Mouse (Mus musculus): ENCODE results near the gene Slc25a33. TPM values are rescaled to one million over a fixed set of nuclear protein-coding genes. Genes with fewer than 3 reads are reported as not detected.

Gene Slc25a33
- polyA plus RNA-seq, 1 experiment: 24.2 TPM

DNA sequence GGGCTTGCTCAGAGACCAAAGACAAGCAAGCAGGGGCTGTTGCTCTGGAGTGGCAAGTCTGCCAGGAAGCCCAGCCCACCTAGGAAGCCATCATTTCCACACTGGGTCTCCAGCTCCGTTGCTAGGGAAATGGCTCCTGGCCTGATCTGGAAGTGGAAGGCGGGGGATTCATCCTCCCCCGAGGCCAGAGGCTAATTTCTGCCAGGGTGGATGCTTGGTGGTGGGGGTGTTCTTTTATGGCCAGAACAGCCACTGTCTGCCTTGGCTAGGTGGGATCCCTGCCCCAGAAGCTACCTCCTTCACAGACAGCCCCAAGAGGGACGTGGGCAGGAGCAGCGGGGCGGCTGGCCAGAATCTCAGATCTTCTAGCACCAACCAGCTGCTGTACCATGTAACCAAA, 40.3 kb downstream of the Slc25a33 start:
- H3K27ac ChIP-seq (replicated peaks; ENCODE audit: low read depth, low read length): peak overlapping the region; percentile 10; the same call in 1 of the 2 replicates
- peaks cover 48% of the 10 kb centered on the region for H3K4me1 ChIP-seq (ENCODE audit: control insufficient read depth, insufficient read depth, insufficient read length, low read length)
- H3K4me3 ChIP-seq (ENCODE audit: insufficient read depth, low read depth, low read length): no peak overlapping the region

DNA sequence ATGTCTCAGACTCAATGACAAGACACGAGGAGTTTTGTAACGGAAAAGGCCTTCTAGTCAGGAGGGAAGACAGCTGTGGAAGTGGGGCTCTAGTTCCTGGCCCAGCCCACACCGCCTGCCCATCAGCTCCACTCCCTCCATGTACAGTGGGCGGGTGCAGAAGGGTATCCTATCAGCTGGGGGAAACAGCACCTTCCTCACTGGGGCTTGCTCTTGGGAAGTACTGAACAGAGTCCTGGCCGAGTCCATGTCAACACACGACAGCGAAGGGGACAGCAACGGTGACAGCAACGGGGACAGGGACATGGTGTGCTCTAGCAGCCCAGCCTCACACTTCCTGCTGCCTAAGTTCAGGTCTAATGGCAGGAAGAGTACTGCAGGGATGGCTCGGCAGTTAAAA, 41.3 kb downstream of the Slc25a33 start:
- H3K27ac ChIP-seq (replicated peaks; ENCODE audit: low read depth, low read length): peak overlapping the region; percentile 69
- no peak overlapping the region for H3K4me3 ChIP-seq (ENCODE audit: insufficient read depth, low read depth, low read length)
- H3K4me1 ChIP-seq (ENCODE audit: control insufficient read depth, insufficient read depth, insufficient read length, low read length): peaks cover 48% of the 10 kb centered on the region

DNA sequence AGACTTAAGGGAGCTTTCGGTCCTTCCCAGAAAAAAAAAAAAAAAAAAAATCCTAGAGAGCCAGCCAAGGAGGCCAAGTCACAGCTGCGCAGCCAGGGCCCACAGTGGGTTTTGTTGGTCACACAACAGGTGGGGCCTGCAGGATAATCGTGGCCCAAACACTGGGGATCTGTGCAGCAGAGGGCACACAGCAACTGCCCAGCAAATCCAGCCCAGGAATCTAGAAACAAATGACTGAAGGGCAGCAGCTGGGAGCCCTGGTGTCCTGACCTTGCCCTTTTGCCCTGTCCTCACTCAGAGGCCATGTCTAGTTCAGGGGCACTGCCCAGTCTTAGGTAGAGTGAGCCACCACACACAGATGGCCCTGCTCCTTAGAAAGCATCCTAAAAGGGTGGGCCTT, 41.8 kb downstream of the Slc25a33 start:
- no peak overlapping the region for H3K4me3 ChIP-seq (ENCODE audit: insufficient read depth, low read depth, low read length)
- peaks cover 48% of the 10 kb centered on the region for H3K4me1 ChIP-seq (ENCODE audit: control insufficient read depth, insufficient read depth, insufficient read length, low read length)
- peak overlapping the region; percentile 69 for H3K27ac ChIP-seq (replicated peaks; ENCODE audit: low read depth, low read length)

DNA sequence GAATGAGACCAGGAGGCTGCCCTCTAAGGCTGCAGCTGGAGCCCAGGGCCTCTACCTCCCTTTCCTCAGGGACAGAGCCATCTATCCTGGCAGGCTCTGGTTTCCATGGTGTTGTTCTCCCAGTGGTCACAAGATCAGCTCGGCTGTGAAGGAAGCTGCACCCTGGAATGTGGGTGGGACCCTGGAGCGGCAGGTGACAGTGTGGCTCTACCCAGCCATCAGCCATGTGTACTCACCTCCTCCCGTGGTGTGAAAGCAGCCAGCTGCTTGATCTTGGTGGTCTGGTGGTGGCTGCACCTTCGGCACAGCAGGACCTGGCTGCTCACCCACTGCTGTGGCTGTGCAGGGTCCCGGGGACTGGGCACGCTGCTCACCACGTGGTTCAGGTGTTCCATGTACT, 43.2 kb downstream of the Slc25a33 start:
- Histone ChIP-seq H3K4me3 (ENCODE audit: insufficient read depth, low read depth, low read length) (no peak overlapping the region), H3K4me1 (ENCODE audit: control insufficient read depth, insufficient read depth, insufficient read length, low read length) (peaks cover 44% of the 10 kb centered on the region), H3K27ac (replicated peaks; ENCODE audit: low read depth, low read length) (no peak overlapping the region)

DNA sequence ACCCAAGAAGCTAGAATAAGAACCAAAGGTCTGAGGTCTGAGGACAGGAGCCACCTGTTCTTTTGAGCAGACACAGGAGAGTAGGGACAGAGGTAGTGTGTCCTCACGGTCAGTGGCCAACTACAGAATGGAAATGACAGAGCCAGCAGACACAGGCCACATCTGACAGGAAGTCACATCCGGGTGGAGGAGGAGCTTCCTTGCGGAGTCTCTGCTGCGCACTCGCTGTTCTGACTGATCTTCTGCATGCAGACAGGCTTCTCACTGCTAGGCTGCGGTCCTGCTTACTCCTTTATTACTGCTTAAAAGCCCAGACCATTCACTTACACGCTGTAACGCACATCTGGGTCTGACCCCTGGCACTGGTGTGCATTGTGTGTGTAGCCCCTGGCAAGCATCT, 45.3 kb downstream of the Slc25a33 start:
- no peak overlapping the region for H3K27ac ChIP-seq (replicated peaks; ENCODE audit: low read depth, low read length)
- H3K4me1 ChIP-seq (ENCODE audit: control insufficient read depth, insufficient read depth, insufficient read length, low read length): peaks cover 27% of the 10 kb centered on the region
- H3K4me3 ChIP-seq (ENCODE audit: insufficient read depth, low read depth, low read length): peak overlapping the region; percentile 25; the same call in 1 of the 2 replicates

DNA sequence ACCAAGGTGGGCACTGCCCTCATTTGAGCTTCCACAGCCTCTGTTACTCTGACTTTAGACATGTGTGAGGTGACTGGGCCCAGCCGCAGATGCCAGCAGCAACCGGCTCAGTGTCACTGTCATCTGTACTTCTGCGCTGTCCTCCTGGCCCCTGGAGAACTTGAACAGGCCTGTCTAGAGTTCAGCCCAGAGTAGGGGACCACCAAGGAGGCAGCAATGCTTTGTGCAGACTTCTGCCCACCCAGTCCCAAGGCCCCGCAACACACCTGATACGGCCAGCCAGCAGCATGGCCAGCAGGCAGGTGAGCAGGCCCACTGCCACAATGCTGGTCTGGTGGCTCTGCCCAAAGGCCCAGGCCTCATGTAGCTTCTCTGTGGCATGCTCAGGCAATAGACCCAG, 46.4 kb downstream of the Slc25a33 start:
- Histone ChIP-seq H3K4me3 (ENCODE audit: insufficient read depth, low read depth, low read length) (no peak overlapping the region), H3K4me1 (ENCODE audit: control insufficient read depth, insufficient read depth, insufficient read length, low read length) (peaks cover 16% of the 10 kb centered on the region), H3K27ac (replicated peaks; ENCODE audit: low read depth, low read length) (no peak overlapping the region)

DNA sequence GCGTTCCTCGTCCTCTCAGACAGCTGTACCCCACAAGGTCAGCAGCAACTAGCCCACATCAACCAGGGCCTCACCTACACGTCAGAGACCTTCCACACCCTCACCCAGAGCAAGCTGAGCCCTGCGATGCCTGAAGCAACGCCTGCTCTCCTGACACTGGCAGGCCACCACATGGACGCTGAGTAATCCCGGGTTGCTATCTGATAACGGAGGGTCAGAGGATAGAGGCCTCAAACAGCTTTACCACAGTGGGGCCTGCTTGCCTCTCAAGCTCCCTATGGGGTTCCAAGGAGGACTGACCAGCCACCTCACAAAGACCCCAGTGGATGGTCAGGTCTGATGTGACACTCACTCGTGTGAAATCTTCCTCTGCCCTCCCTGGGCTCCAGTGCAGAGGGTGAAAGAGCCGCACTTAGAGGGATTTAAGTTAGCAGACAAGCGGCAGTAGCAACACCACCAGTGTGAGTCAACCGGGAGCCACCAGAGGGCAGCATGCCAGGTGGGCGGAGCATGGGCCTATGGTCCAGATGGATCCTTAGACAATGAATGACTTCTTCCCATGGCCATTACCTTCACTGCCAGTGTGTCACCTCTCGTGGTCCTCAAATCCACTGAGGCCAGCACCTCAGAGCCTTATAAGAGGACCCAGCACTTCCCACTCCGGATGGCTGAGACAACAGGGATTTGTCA, 48.3 kb downstream of the Slc25a33 start:
- H3K4me1 ChIP-seq (ENCODE audit: control insufficient read depth, insufficient read depth, insufficient read length, low read length): peaks cover 5% of the 10 kb centered on the region; the same call in 1 of the 2 replicates
- no peak overlapping the region for H3K27ac ChIP-seq (replicated peaks; ENCODE audit: low read depth, low read length)
- H3K4me3 ChIP-seq (ENCODE audit: insufficient read depth, low read depth, low read length): no peak overlapping the region

DNA sequence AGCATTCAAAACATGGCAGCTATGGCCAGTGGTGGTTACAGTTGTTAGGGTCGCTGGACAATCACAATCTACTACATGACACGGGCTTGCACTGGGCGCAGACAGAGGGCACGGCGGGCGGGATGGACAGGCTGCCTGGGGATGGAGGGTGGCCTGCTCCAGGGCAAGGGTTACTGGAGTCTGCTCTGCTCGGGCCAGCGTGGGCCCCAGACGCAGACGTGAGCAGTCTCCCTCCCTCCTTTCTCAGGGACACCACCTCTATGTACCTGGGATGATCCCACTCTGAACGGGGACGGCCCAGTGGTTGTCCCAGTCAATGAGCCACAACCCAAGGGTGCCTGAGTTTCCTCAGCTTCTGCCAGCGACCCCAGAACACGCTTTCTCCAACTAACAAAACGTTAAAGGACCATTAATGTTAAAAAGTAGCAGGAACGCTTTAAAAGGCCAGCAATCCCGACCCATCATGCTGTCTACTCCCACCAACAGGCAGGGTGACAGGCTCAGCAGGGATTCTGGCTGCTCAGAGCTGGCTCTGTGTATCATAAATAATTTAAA, 49.1 kb downstream of the Slc25a33 start:
- H3K4me1 ChIP-seq (ENCODE audit: control insufficient read depth, insufficient read depth, insufficient read length, low read length): peaks cover 4% of the 10 kb centered on the region; the same call in 1 of the 2 replicates
- H3K27ac ChIP-seq (replicated peaks; ENCODE audit: low read depth, low read length): no peak overlapping the region
- H3K4me3 ChIP-seq (ENCODE audit: insufficient read depth, low read depth, low read length): no peak overlapping the region

DNA sequence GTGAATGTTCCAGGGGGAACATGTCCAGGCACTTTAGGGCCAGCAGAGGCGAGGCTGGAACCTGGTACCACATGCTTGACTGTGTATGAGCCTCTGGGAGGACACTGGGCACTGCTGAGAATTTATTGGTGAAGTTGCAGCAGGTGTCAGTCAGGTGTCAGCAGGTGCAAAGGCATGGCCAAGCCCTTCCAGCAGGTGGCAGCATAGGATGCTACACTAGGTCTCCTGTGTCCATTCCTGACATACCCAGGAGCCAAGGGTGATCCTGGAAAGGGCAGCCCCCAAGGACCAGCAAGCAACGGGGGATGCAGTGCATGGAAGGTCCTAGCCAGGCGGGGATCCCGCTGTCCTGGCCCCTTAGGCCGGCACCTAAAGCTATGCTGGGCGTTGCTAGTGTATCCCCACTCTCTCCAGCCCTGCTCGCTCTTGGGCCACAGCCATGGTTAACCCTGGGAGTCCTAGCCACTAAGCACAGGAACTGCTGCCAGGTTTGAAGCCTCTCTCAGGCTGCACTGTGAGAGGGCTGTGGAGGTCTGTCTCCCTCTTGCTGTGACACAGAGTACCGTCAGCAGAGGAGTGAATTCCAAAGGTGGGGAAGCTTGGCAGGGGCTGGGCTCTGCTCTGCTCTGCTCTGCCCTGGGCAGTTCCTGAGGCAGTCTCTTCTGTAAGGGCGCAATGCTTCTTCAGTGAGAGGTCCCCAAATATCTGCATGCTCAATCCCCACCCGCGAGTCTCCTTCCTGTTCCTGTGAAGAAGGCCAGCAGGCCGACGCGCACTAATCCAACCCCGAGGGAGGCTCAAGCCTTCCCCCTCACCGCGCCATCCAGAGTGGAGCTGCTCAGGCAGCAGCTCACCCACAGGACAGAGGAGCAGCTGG, 50.0 kb downstream of the Slc25a33 start:
- no peak overlapping the region for H3K4me3 ChIP-seq (ENCODE audit: insufficient read depth, low read depth, low read length)
- no peak overlapping the region for H3K27ac ChIP-seq (replicated peaks; ENCODE audit: low read depth, low read length)

DNA sequence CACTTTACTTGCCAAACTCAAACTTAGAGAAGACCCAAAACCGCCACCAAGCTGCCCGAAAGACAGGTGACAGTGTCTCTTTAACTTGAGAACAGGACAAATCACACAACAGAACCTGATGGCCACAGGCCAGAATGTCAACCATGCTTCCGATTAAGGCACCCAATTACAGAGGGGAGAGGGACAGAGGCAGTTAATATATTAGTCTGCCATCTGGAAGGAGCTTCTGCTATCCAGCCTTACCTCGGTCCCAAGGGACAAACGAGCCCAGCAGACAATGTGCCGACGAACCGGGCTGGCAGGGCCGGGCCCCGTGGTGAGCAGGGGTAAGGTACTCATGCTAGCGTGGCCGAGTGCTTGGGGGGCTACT, 51.1 kb downstream of the Slc25a33 start:
- no peak overlapping the region for H3K4me3 ChIP-seq (ENCODE audit: insufficient read depth, low read depth, low read length)
- H3K4me1 ChIP-seq (ENCODE audit: control insufficient read depth, insufficient read depth, insufficient read length, low read length): no peaks in the 10 kb centered on the region
- H3K27ac ChIP-seq (replicated peaks; ENCODE audit: low read depth, low read length): no peak overlapping the region

More for the DNA sequence above, 50.0 kb downstream of the Slc25a33 start:
- peaks cover under 1% of the 10 kb centered on the region; the same call in 1 of the 2 replicates for H3K4me1 ChIP-seq (ENCODE audit: control insufficient read depth, insufficient read depth, insufficient read length, low read length)

DNA sequence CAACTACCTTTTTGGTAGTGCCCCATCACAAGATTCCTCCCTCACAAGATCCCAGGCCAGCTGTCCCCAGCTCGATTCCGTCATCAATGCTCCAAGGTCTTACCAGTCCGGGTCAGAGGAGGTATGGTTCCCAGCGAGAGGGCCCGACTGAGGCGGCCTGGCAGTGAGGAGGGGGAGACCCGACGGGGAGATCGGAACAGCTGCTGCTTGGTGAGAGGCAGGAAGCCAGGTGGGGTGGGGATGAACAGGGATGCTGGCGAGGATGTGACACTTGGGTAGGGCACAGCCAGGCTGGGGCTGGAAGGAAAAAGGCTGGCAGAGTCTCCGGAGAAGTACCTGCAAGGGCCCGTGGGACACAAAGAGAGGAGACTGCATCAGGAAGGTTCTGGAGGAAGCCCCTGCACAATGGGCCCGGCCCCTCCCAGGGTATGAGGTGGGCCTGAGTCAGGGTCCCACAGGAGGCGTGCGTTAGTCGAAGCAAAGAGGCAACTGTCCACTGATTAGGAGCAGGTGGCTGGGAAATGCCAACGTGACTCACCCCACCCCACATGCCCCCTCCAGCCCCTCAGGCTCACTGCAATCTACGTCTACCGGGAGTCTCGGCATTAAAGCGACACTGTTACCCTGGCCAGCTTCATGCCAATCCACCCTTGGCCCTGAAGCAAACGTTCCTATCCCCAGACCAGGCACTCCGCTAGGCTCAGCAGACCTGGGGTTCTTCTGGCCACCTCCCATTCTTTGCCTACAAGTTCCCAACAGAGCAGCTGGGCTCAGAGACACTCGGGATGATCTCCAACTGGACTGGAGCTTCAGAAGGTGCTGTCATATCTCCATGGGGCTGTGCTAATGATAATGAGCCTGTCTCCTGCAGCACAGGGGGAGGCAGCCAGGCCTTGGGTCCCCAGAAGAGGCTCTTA, 51.7 kb downstream of the Slc25a33 start:
- H3K4me1 ChIP-seq (ENCODE audit: control insufficient read depth, insufficient read depth, insufficient read length, low read length): no peaks in the 10 kb centered on the region
- H3K4me3 ChIP-seq (ENCODE audit: insufficient read depth, low read depth, low read length): no peak overlapping the region
- H3K27ac ChIP-seq (replicated peaks; ENCODE audit: low read depth, low read length): no peak overlapping the region

DNA sequence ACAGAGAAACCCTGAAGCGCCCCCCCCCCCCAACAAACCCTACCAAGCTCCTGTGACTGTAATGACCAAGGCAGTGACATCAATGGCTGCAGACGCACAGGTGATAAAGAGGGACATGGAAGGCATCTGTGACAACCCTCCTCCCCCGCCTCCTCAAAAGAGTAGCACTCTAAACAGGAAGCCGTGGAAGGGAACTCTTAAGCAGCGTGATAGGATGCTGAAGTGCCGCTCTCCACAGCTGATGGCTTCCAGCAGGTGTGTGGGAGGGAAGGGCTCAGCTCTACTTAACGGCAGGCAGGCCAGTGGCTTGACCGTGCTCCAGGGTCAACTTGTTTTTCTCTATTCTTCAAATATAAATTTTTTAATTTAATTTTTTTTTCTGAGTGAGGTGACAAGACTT, 52.9 kb downstream of the Slc25a33 start:
- no peaks in the 10 kb centered on the region for H3K4me1 ChIP-seq (ENCODE audit: control insufficient read depth, insufficient read depth, insufficient read length, low read length)
- no peak overlapping the region for H3K27ac ChIP-seq (replicated peaks; ENCODE audit: low read depth, low read length)
- H3K4me3 ChIP-seq (ENCODE audit: insufficient read depth, low read depth, low read length): no peak overlapping the region

DNA sequence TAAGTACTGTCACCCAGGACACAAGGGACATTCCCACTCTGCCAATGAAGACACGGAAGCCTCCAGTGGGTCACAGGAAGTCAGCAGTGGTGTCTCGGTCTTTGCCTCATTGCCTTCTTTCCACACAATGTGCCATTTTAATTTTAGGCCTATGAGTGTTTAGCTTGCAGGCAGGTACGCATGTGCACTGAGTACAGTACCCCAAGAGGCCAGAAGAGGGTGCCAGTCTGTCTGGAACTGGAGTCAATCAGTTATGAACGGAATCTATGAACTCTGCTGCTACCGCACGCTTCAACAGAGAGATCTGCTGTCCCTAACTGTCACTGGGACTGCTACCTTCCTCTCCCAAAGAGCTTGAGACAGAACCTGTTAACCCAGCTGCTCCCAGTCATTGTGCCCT, 54.4 kb downstream of the Slc25a33 start:
- H3K27ac ChIP-seq (replicated peaks; ENCODE audit: low read depth, low read length): no peak overlapping the region
- H3K4me3 ChIP-seq (ENCODE audit: insufficient read depth, low read depth, low read length): no peak overlapping the region
- H3K4me1 ChIP-seq (ENCODE audit: control insufficient read depth, insufficient read depth, insufficient read length, low read length): no peaks in the 10 kb centered on the region

DNA sequence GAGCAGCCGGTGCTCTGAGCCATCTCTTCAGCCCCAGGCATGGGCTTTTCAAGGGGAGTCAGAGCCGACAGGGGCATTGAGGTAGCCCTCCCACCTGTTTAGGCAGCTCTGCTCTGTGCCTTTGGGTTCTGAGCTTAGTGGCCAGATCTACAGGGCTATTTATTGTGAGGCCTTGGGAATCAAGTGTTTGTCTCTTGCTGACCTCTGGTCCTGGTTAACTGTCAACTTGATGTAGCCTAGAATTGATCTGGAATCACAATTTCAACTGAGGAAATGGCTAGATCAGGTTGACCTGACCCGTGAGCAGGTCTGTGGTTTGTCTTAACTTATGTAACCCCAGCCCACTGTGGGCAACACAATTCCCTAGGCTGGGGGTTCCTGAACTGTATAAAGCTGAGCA, 59.5 kb downstream of the Slc25a33 start:
- Histone ChIP-seq H3K4me3 (ENCODE audit: insufficient read depth, low read depth, low read length) (no peak overlapping the region), H3K4me1 (ENCODE audit: control insufficient read depth, insufficient read depth, insufficient read length, low read length) (no peaks in the 10 kb centered on the region), H3K27ac (replicated peaks; ENCODE audit: low read depth, low read length) (no peak overlapping the region)

DNA sequence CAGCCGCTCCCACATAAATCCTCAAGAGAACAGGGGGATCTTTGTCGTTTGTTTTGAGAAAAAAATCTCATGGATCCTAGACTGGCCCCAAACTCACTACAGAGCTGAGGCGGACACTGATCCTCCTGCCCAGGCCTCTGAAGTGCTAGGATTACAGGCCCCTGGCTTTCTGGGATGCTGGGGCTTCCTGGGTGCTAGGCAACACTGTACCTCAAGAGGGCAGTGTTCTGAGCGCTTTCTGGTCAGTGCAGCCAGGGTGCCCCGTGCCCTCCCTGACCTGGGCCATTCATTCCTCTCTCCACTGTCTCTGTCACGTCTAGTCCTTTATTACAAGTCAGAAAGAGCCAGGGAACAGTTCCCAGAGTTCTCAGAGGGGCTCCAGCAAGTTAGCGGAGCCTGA, 62.1 kb downstream of the Slc25a33 start:
- no peak overlapping the region for H3K27ac ChIP-seq (replicated peaks; ENCODE audit: low read depth, low read length)
- H3K4me1 ChIP-seq (ENCODE audit: control insufficient read depth, insufficient read depth, insufficient read length, low read length): no peaks in the 10 kb centered on the region
- H3K4me3 ChIP-seq (ENCODE audit: insufficient read depth, low read depth, low read length): no peak overlapping the region
